Mouse (Mus musculus) myocyte (in vitro differentiated cells): ENCODE data around the gene Flnc. TPM values are rescaled to one million over a fixed set of nuclear protein-coding genes. Genes with fewer than 3 reads are reported as not detected.

Source experiments
- H3K27me3 ChIP-seq: one replicate; pipeline ENCODE4 v1.6.1; 2011; ENCODE audit not compliant: control insufficient read depth, insufficient read depth, insufficient read length
- H3K36me3 ChIP-seq: one replicate; pipeline ENCODE4 v1.6.1; 2011; ENCODE audit not compliant: control insufficient read depth, insufficient read depth
- H3K4me2 ChIP-seq: one replicate; pipeline ENCODE4 v1.6.1; 2011; ENCODE audit warnings: low read depth, control low read depth
- H3K4me3 ChIP-seq: one replicate; pipeline ENCODE4 v1.5.1; 2011; ENCODE audit warnings: mild to moderate bottlenecking, control low read depth, moderate library complexity
- H3K79me2 ChIP-seq: one replicate; pipeline ENCODE4 v1.6.1; 2011; ENCODE audit not compliant: control insufficient read depth, insufficient read depth
- H3ac ChIP-seq: one replicate; pipeline ENCODE4 v1.6.1; 2011; ENCODE audit not compliant: control insufficient read depth, insufficient read length
- CEBPB ChIP-seq: IDR thresholded peaks from 2 replicates; pipeline ENCODE4 v1.6.1; 2011; ENCODE audit warnings: mild to moderate bottlenecking, moderate library complexity; ENCODE audit not compliant: poor library complexity, insufficient read depth, severe bottlenecking
- E2F4 ChIP-seq: IDR thresholded peaks from one replicate; pipeline ENCODE4 v1.6.1; 2011; ENCODE audit warnings: mild to moderate bottlenecking, control low read depth, moderate library complexity; ENCODE audit not compliant: insufficient read depth
- MAX ChIP-seq: IDR thresholded peaks from one replicate; pipeline ENCODE4 v1.6.1; 2011; ENCODE audit warnings: low read depth, mild to moderate bottlenecking, control low read depth
- MYOD1 ChIP-seq, 3 experiments: IDR thresholded peaks; one replicate each; pipeline ENCODE4 v1.6.1; 2011; ENCODE audit warnings: control low read depth in 2 of 3, low read depth in 2 of 3, mild to moderate bottlenecking in 2 of 3, moderate library complexity in 1 of 3; ENCODE audit not compliant: insufficient read length in 2 of 3, control insufficient read depth in 1 of 3
- MYOG ChIP-seq, 3 experiments: IDR thresholded peaks; one replicate each; pipeline ENCODE4 v1.6.1; 2011; ENCODE audit warnings: control low read depth in 2 of 3, low read depth in 2 of 3, mild to moderate bottlenecking in 2 of 3; ENCODE audit not compliant: insufficient read length in 2 of 3, control insufficient read depth in 1 of 3, insufficient read depth in 1 of 3
- POLR2A ChIP-seq: IDR thresholded peaks from one replicate; pipeline ENCODE4 v1.6.1; 2011; ENCODE audit warnings: low read depth, mild to moderate bottlenecking, control low read depth, moderate library complexity; ENCODE audit not compliant: insufficient read length
- POLR2AphosphoS2 ChIP-seq: IDR thresholded peaks from one replicate; pipeline ENCODE4 v1.6.1; 2011; ENCODE audit warnings: low read depth, control low read depth; ENCODE audit not compliant: insufficient read length
- REST ChIP-seq: IDR thresholded peaks from one replicate; pipeline ENCODE4 v1.6.1; 2011; ENCODE audit warnings: mild to moderate bottlenecking, control low read depth, moderate library complexity; ENCODE audit not compliant: insufficient read depth, insufficient read length
- SRF ChIP-seq: IDR thresholded peaks from one replicate; pipeline ENCODE4 v1.6.1; 2011; ENCODE audit warnings: low read depth; ENCODE audit not compliant: control insufficient read depth, insufficient read length
- TCF12 ChIP-seq: IDR thresholded peaks from one replicate; pipeline ENCODE4 v1.6.1; 2011; ENCODE audit warnings: mild to moderate bottlenecking, control low read depth; ENCODE audit not compliant: poor library complexity, insufficient read depth, severe bottlenecking
- TCF3 ChIP-seq: IDR thresholded peaks from one replicate; pipeline ENCODE4 v1.6.1; 2011; ENCODE audit warnings: low read depth, control low read depth; ENCODE audit not compliant: insufficient read length
- USF1 ChIP-seq: IDR thresholded peaks from one replicate; pipeline ENCODE4 v1.6.1; 2011; ENCODE audit warnings: low read depth, mild to moderate bottlenecking, control low read depth, moderate library complexity
- polyA plus RNA-seq: library from polyadenylated mRNA; unstranded; fragments of >200 nt; fragmentation: generic; extraction: Trizol; gene quantifications from one replicate; pipeline ENCODE4 v1.2.1, GENCODE M21; 2012; ENCODE audit warnings: missing spikeins

The Flnc gene
- polyA plus RNA-seq, 1 experiment: 268 TPM

GRCm38 (mm10) chr6:29432156-29432555 is 900 bp upstream of the Flnc start:
- H3K36me3 ChIP-seq: peaks cover 5% of the 10 kb centered on the region
- H3ac ChIP-seq: no peak overlapping the region
- peak overlapping the region; percentile 100 for H3K4me3 ChIP-seq
- peak overlapping the region; percentile 86 for H3K4me2 ChIP-seq
- peaks cover 34% of the 10 kb centered on the region for H3K79me2 ChIP-seq
- TF ChIP-seq MYOD1 (IDR thresholded peaks at IDR 0.05; ENCODE audit: control insufficient read depth in 1 of 3, insufficient read length in 2 of 3, low read depth in 2 of 3) (no peak), TCF12 (no peak), SRF (no peak), USF1 (no peak), POLR2AphosphoS2 (no peak), POLR2A (no peak), CEBPB (no peak), E2F4 (no peak), MYOG (IDR thresholded peaks at IDR 0.05; ENCODE audit: control insufficient read depth in 1 of 3, insufficient read depth in 1 of 3, insufficient read length in 2 of 3, low read depth in 2 of 3) (no peak), REST (no peak), TCF3 (no peak), MAX (no peak)
- no peaks in the 10 kb centered on the region for H3K27me3 ChIP-seq

- TF ChIP-seq SRF (no peak), MYOD1 (IDR thresholded peaks at IDR 0.05; ENCODE audit: control insufficient read depth in 1 of 3, insufficient read length in 2 of 3, low read depth in 2 of 3) (no peak), USF1 (no peak), MYOG (IDR thresholded peaks at IDR 0.05; ENCODE audit: control insufficient read depth in 1 of 3, insufficient read depth in 1 of 3, insufficient read length in 2 of 3, low read depth in 2 of 3) (peak in 1 of 3 experiments; percentile 5), POLR2A (no peak)
- Histone ChIP-seq H3K36me3 (peaks cover 8% of the 10 kb centered on the region), H3K79me2 (peaks cover 39% of the 10 kb centered on the region), H3ac (peak overlapping the region; percentile 49), H3K4me3 (peak overlapping the region; percentile 100), H3K27me3 (no peaks in the 10 kb centered on the region), H3K4me2 (peak overlapping the region; percentile 86)
Observed at GRCm38 (mm10) chr6:29432676-29433037, 399 bp upstream of the Flnc start.

- H3K36me3 ChIP-seq: peaks cover 21% of the 10 kb centered on the region
- TF ChIP-seq POLR2A (peak; percentile 79), MYOD1 (IDR thresholded peaks at IDR 0.05; ENCODE audit: control insufficient read depth in 1 of 3, insufficient read length in 2 of 3, low read depth in 2 of 3) (peak in 1 of 3 experiments; percentile 45), POLR2AphosphoS2 (peak; percentile 82), MYOG (IDR thresholded peaks at IDR 0.05; ENCODE audit: control insufficient read depth in 1 of 3, insufficient read depth in 1 of 3, insufficient read length in 2 of 3, low read depth in 2 of 3) (peak in 1 of 3 experiments; percentile 30), TCF12 (no peak)
- no peaks in the 10 kb centered on the region for H3K27me3 ChIP-seq
Observed at GRCm38 (mm10) chr6:29433804-29434795, 1.0 kb downstream of the Flnc start.

GRCm38 (mm10) chr6:29434911-29435691 is 2.0 kb downstream of the Flnc start:
- peak overlapping the region; percentile 100 for H3K4me3 ChIP-seq
- no peaks in the 10 kb centered on the region for H3K27me3 ChIP-seq
- H3K4me2 ChIP-seq: peak overlapping the region; percentile 86
- peak overlapping the region; percentile 49 for H3ac ChIP-seq
- peak in 1 of 3 experiments; percentile 34 for TF ChIP-seq MYOD1 (IDR thresholded peaks at IDR 0.05; ENCODE audit: control insufficient read depth in 1 of 3, insufficient read length in 2 of 3, low read depth in 2 of 3)
- TF ChIP-seq MYOG (IDR thresholded peaks at IDR 0.05; ENCODE audit: control insufficient read depth in 1 of 3, insufficient read depth in 1 of 3, insufficient read length in 2 of 3, low read depth in 2 of 3): peak in 1 of 3 experiments; percentile 35
- TF ChIP-seq REST: no peak
- H3K36me3 ChIP-seq: peaks cover 29% of the 10 kb centered on the region
- peaks cover 44% of the 10 kb centered on the region for H3K79me2 ChIP-seq

More at GRCm38 (mm10) chr6:29433804-29434795, 1.0 kb downstream of the Flnc start:
- H3K4me3 ChIP-seq: peak overlapping the region; percentile 100
- peak overlapping the region; percentile 86 for H3K4me2 ChIP-seq
- H3ac ChIP-seq: peak overlapping the region; percentile 49
- peaks cover 44% of the 10 kb centered on the region for H3K79me2 ChIP-seq

- Histone ChIP-seq H3K4me2 (peak overlapping the region; percentile 86), H3ac (peak overlapping the region; percentile 49), H3K36me3 (peaks cover 38% of the 10 kb centered on the region), H3K79me2 (peaks cover 44% of the 10 kb centered on the region), H3K4me3 (peak overlapping the region; percentile 100), H3K27me3 (no peaks in the 10 kb centered on the region)
- TF ChIP-seq POLR2AphosphoS2: peak; percentile 66
- no peak for TF ChIP-seq SRF
- TF ChIP-seq USF1: no peak
- no peak for TF ChIP-seq CEBPB
- TF ChIP-seq MYOD1 (IDR thresholded peaks at IDR 0.05; ENCODE audit: control insufficient read depth in 1 of 3, insufficient read length in 2 of 3, low read depth in 2 of 3): peak; percentile 80 to 98 (median 98)
- TF ChIP-seq E2F4: no peak
- TF ChIP-seq MAX: no peak
- peak; percentile 51 for TF ChIP-seq POLR2A
- TF ChIP-seq TCF3: peak; percentile 75
- TF ChIP-seq MYOG (IDR thresholded peaks at IDR 0.05; ENCODE audit: control insufficient read depth in 1 of 3, insufficient read depth in 1 of 3, insufficient read length in 2 of 3, low read depth in 2 of 3): peak; percentile 92 to 99 (median 99)
- peak; percentile 97 for TF ChIP-seq TCF12
- no peak for TF ChIP-seq REST
Observed at GRCm38 (mm10) chr6:29435940-29436451, 2.9 kb downstream of the Flnc start.
